Mouse (Mus musculus) adrenal gland, adult 10 weeks (tissue): ENCODE data around the gene A1bg. TPM values are rescaled to one million over a fixed set of nuclear protein-coding genes. Genes with fewer than 3 reads are reported as not detected.

Experiments
- polyA plus RNA-seq: library from polyadenylated mRNA; stranded (reverse); fragments of 350-450 nt; fragmentation: Illumina TruSeq; extraction: RNeasy Lipid Tissue Mini Kit (QIAGEN cat#74804); gene quantifications from one replicate; pipeline ENCODE4 v1.2.3, GENCODE M21; 2014; ENCODE audit warnings: low read depth, low replicate concordance

A1bg gene
- polyA plus RNA-seq = not detected

GRCm38 (mm10) chr15:60922912-60923311 lies at the start of gene A1bg:
TSS of gene A1bg (minus strand) at chr15:60923012.

GRCm38 (mm10) chr15:60853231-60853999 lies 69.4 kb downstream of the A1bg start, which contains the start of gene Fam84b:
TSS of gene Fam84b (minus strand) at chr15:60853778.

Other genes starting within 250 kb of the A1bg start
- 26.8 TPM for gene Fam84b, start 69.2 kb downstream of the A1bg start, polyA plus RNA-seq